Mouse (Mus musculus) brain, embryonic 14.5 days (tissue): ENCODE measurements around the gene Lcp1.

Experiments used
- CTCF ChIP-seq: fragments of 200-500 bp; IDR thresholded peaks from 2 replicates; pipeline ENCODE4 v1.5.1; 2012; ENCODE audit warnings: inconsistent platforms, mild to moderate bottlenecking, moderate library complexity, borderline replicate concordance; ENCODE audit not compliant: insufficient read depth, insufficient read length; ENCODE audit errors: extremely low read depth
- POLR2A ChIP-seq: fragments of 200-500 bp; IDR thresholded peaks from 2 replicates; pipeline ENCODE4 v1.6.1; 2012; ENCODE audit warnings: mild to moderate bottlenecking, inconsistent platforms, borderline replicate concordance; ENCODE audit not compliant: poor library complexity, insufficient read depth, insufficient read length, severe bottlenecking; ENCODE audit errors: extremely low read depth

GRCm38 (mm10) chr14:75159375-75159774 lies 28.5 kb downstream of the Lcp1 start:
- TF ChIP-seq POLR2A (no peak), CTCF (no peak)
